ENCODE assay signal across 8 mouse cellular contexts in genomic region chr6:50110379-50110941, GRCm38 (mm10). TPM values are rescaled to one million over a fixed set of nuclear protein-coding genes. Genes with fewer than 3 reads are reported as not detected.
A peak's percentile ranks its signal among the peaks of the same experiment; 100 is the strongest.
DNase-seq lines count a peak whose midpoint lies in the region.

No protein-coding gene starts in this region.

- peaks cover 17% of the 10 kb centered on the region for H3K27me3 ChIP-seq in megakaryocyte, embryonic 14.5 days (replicated peaks)

- no peak overlapping the region for H3K27ac ChIP-seq in brown adipose tissue, adult 24 weeks (replicated peaks; ENCODE audit: low read depth, low read length)

- peak; percentile 32 for DNase-seq in urinary bladder, postnatal 14 days (ENCODE audit: low spot score)
- no peak for DNase-seq in urinary bladder, postnatal 4 days (ENCODE audit: low spot score in 2 of 2)
- DNase-seq in gastrocnemius, postnatal 4 days (ENCODE audit: low spot score in 2 of 2), result peak; percentile 24 to 37
- peak; percentile 14 to 27 for DNase-seq in layer of hippocampus, adult 8-10 months (ENCODE audit: low spot score in 2 of 2)
- DNase-seq in right cerebral cortex, postnatal 25 days, result peak; percentile 74
- DNase-seq in cerebellum, postnatal 36 days, result no peak

- no peaks in the 10 kb centered on the region for H3K4me1 ChIP-seq in brown adipose tissue, adult 24 weeks (ENCODE audit: control insufficient read depth, insufficient read depth, insufficient read length, low read length)
- H3K4me1 ChIP-seq in megakaryocyte, embryonic 14.5 days, result peaks cover 35% of the 10 kb centered on the region

- peak overlapping the region; percentile 92 for H3K4me3 ChIP-seq in brown adipose tissue, adult 24 weeks (ENCODE audit: insufficient read depth, low read depth, low read length)
- peak overlapping the region; percentile 95 for H3K4me3 ChIP-seq in megakaryocyte, embryonic 14.5 days (replicated peaks)

- H3K9me3 ChIP-seq in megakaryocyte, embryonic 14.5 days, result no peaks in the 10 kb centered on the region

- H3K36me3 ChIP-seq in megakaryocyte, embryonic 14.5 days (replicated peaks; ENCODE audit: low read length), result no peaks in the 10 kb centered on the region

RNA-seq across cellular contexts. Expression of gene Mpp6, which starts 0.4 kb away (rescaled TPM):
- polyA plus RNA-seq in brown adipose tissue, adult 24 weeks (2012; ENCODE audit: insufficient read depth, insufficient read length, missing spikeins), result 23.1 and 29.5 TPM in 2 replicates
- 100 to 1,000 TPM; 126 to 157 TPM for total RNA-seq in gastrocnemius, postnatal 4 days (2021)
- 100 to 1,000 TPM in 2 of 4 experiments, 10 to 100 TPM in 2; 83.9 to 106 (median 92.9) TPM for total RNA-seq in layer of hippocampus, adult 8-10 months (2022)
- 2.1 and 9.7 TPM in 2 replicates for polyA plus RNA-seq in megakaryocyte, embryonic 14.5 days (2012; ENCODE audit: insufficient read depth, low replicate concordance)

Comparison
In these comparisons a context has a peak if more than half of its experiments do, and no peak if none do; other contexts are left out.
1. DNase-seq: peak in urinary bladder, postnatal 14 days (single experiment), gastrocnemius, postnatal 4 days (2 of 2), layer of hippocampus, adult 8-10 months (2 of 2) and right cerebral cortex, postnatal 25 days (single experiment); none in urinary bladder, postnatal 4 days (0 of 2) and cerebellum, postnatal 36 days (0 of 2).